Mouse (Mus musculus) central nervous system, embryonic 11.5 days (tissue): ENCODE results near the gene Vash2. TPM values are rescaled to one million over a fixed set of nuclear protein-coding genes. Genes with fewer than 3 reads are reported as not detected.

Source experiments
- polyA plus RNA-seq: library from polyadenylated mRNA; depleted of rRNA; stranded (reverse); fragments of >200 nt; gene quantifications from 2 replicates; pipeline ENCODE4 v1.2.3, GENCODE M21; 2012; rRNA removed

Vash2 gene
- polyA plus RNA-seq, result 30.2 and 37.2 TPM in 2 replicates

GRCm38 (mm10) chr1:190979100-190979563 is at the start of gene Vash2:
Vash2 (minus strand) TSS chr1:190979296.

DNA sequence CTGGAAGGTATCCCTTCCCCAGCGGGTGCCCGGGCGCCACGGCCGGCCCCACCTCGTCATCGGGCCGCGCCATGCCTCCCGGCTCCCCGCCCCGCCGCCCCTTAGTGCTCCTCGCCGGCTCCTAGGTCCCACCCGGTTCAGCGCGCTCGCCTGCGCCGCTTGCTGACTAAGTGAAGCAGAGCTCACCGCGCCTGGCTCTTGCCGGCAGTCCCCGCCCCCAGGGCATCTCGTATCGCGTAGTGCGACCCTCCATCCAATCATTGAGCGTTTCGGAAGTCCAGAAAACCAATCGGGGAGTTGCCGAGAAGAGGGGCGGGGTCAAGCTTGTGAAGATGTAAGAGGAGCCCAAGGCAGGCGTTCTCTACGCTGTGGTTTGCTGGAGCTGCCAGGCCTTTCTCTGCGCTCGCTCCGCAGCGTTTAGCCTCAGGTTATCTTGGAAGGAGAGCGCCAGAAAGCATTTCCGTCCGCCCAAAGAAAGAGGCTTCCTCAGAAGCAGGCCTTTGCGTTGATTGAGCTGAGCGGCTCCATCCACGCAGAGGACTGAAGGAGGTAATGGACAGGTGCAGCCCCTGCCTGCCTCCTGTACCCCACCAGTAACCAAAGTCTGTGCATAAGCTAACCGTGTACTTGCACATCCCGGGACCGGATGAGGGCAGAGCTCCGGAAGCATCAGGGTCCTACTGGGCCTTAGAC is 47.1 kb upstream of the Vash2 start, which contains the start of gene Flvcr1:
TSS of gene Flvcr1 (minus strand) at position 138 of the 693 bp plus-strand sequence.

DNA sequence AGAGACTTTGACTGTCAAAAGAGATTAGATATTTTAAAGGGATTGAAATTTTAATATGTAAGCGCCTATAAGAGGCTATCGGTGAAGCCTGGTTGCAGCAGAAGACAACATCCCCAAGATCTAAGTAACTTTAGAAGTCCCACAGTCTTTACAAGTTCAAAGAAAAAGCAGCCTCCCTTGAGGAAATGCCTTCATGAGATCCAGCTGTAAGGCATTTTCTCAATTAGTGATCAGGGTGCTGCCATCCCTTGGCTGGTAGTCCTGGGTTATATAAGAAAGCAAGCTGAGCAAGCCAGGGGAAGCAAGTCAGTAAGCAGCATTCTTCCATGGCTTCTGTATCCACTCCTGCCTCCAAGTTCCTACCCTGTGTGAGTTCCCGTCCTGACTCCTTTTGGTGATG is 54.3 kb downstream of the Vash2 start, which contains the start of gene Angel2:
TSS of gene Angel2 (plus strand) at position 301 of the 400 bp plus-strand sequence.

GRCm38 (mm10) chr1:190911415-190912123 is 67.5 kb downstream of the Vash2 start, which contains the start of gene Rps6kc1:
Rps6kc1 (minus strand) TSS chr1:190911770.

Other genes starting within 250 kb of the Vash2 start
- 16.1 and 17.5 TPM in 2 replicates for gene Rps6kc1, start 67.5 kb downstream of the Vash2 start, polyA plus RNA-seq
- gene Angel2, start 54.2 kb downstream of the Vash2 start, polyA plus RNA-seq, result 39.6 and 61.2 TPM in 2 replicates
- 14.6 and 21.7 TPM in 2 replicates for gene Flvcr1, start 46.9 kb upstream of the Vash2 start, polyA plus RNA-seq
- gene Spata45, start 57.3 kb upstream of the Vash2 start, polyA plus RNA-seq, result not detected in 2 replicates
- 24.7 and 25.1 TPM in 2 replicates for gene Tatdn3, start 83.6 kb upstream of the Vash2 start, polyA plus RNA-seq
- gene Nsl1, start 83.7 kb upstream of the Vash2 start, polyA plus RNA-seq, result 29.0 and 38.6 TPM in 2 replicates
- 5.3 and 8.0 TPM in 2 replicates for gene Batf3, start 118.6 kb upstream of the Vash2 start, polyA plus RNA-seq
- gene Fam71a, start 185.5 kb upstream of the Vash2 start, polyA plus RNA-seq, result not detected in 2 replicates
- 1.8 and 3.9 TPM in 2 replicates for gene Atf3, start 238.7 kb upstream of the Vash2 start, polyA plus RNA-seq